Mouse (Mus musculus): Measurements from ENCODE around the gene Bri3. TPM values are rescaled to one million over a fixed set of nuclear protein-coding genes. Genes with fewer than 3 reads are reported as not detected.
A peak's percentile ranks its signal among the peaks of the same experiment; 100 is the strongest.

The Bri3 gene
- polyA plus RNA-seq, 1 experiment from 2014 or later: 136 TPM

DNA sequence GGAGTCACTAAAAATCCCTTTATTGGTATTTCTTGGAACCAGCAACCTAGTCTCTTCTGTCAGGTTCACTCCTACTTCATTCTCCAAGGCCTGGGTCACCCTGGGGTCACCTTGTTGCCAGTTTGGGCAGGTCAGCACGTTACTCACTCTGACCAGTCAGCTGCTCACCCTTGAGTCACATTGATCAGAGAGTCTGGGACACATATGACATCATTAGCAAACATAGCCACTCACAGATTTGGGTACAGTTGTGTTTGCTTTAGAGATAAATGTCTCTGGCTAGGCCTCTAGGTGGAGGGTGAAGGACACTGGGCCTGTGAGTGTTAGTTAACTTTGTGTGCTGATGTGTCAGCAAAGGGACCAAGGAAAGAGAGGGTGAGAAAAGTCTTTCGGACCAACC, 127.9 kb downstream of the Bri3 start:
- DNase-seq (ENCODE audit: low read depth, low spot score) (no peak), ATAC-seq (no peak)
- CTCF ChIA-PET: no interaction called here
- POLR2A ChIA-PET: no interaction called here
- in situ Hi-C loops (cut with MboI; ENCODE audit: low pct_unique_long_range_greater_than_20kb): no loop called here
- TF ChIP-seq CTCF (IDR thresholded peaks at IDR 0.05): no peak
- H3K27me3 ChIP-seq: no peaks in the 10 kb centered on the region

DNA sequence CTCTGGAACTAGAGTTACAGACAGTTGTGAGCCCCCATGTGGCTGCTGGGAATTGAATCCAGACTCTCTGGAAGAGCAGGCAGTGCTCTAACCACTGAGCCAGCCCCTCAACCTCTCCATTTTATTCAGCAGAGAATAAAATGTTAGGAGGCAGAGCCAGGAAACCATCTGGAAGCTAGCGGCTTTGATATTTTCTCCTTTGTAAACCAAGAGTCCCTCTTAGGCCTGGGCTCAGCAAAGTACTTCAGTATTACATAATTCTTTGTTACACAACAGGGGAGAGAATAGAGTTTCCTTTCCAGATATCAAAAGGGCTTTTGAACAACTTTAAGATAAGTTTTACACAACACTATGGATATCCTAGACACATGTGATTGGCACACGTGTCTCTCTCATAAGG, 128.6 kb downstream of the Bri3 start:
- ChIA-PET CTCF (no interaction called here), POLR2A (no interaction called here)

DNA sequence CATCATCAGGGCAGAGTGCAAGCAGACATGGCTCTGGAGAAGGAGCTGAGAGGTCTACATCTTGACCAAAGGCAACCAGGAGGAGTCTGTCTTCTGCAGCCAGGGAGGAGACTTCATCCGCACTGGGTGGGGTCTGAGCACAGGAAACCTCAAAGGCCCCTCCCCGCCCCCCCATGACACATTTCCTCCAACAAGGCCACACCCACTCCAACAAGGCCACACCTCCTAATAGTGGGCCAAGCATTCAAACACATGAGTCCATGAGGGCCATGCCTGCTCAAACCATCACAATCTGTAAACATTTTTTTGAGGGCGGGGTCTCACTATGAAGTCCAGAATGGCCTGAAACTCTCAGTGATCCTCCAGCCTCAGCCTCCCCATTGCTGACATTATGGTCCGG, 135.2 kb downstream of the Bri3 start:
- no peaks in the 10 kb centered on the region for H3K27me3 ChIP-seq
- no peak for TF ChIP-seq CTCF (IDR thresholded peaks at IDR 0.05)
- in situ Hi-C loops (cut with MboI; ENCODE audit: low pct_unique_long_range_greater_than_20kb): no loop called here
- ChIA-PET POLR2A (no interaction called here), CTCF (interaction anchor here (1.6 kb wide), 1 partner anchor 172 kb away, joined by 5 read pairs; no protein-coding TSS in a partner anchor)
- DNase-seq (ENCODE audit: low read depth, low spot score) (no peak), ATAC-seq (no peak)

More for the DNA sequence above, 128.6 kb downstream of the Bri3 start:
- DNase-seq (ENCODE audit: low read depth, low spot score) (no peak), ATAC-seq (no peak)
- TF ChIP-seq CTCF (IDR thresholded peaks at IDR 0.05): no peak
- in situ Hi-C loops (cut with MboI; ENCODE audit: low pct_unique_long_range_greater_than_20kb): no loop called here
- H3K27me3 ChIP-seq: no peaks in the 10 kb centered on the region

DNA sequence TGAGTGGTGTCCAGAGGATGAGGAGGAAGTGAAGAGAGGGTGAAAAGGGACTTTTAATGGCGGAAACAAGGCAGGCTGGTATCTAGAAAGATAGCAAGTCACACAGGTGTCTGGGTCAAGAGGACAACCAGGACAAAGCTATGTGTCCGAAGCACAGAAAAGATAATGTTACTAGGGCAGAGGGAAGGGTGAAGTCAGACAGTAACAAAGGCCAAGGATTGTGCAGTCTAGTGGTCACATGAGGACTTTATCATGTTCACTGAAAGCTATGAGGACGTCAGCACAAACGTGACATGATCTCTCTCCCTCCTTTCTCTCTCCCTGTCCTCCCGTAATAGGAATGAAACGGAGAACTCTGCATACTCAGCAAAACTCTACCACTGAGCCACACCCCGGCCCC, 136.5 kb downstream of the Bri3 start:
- H3K27me3 ChIP-seq: no peaks in the 10 kb centered on the region
- POLR2A ChIA-PET: no interaction called here
- DNase-seq (ENCODE audit: low read depth, low spot score) (no peak), ATAC-seq (no peak)
- no peak for TF ChIP-seq CTCF (IDR thresholded peaks at IDR 0.05)
- CTCF ChIA-PET: interaction anchor here (1.0 to 1.8 kb wide), 6 partner anchors 13 to 173 kb away, joined by 3 to 5 read pairs (median 4); no protein-coding TSS in a partner anchor
- in situ Hi-C loops (cut with MboI; ENCODE audit: low pct_unique_long_range_greater_than_20kb): no loop called here

DNA sequence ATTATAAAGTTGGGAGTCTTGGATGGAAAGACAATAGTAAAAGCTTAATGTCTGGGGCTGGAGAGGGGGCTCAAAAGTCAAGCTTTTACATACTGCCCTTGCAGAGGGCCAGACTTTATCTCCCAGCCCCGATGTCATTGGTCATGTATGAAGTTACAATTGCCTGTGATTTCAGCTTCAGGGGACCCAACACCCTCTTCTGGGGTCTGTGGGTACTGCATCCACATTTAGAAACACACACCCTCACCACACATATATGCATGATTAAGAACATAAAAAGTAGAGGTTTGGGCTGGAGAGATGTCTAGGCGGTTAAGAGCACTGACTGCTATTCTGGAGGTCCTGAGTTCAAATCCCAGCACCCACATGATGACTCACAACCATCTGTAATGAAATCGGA, 137.5 kb downstream of the Bri3 start:
- ChIA-PET CTCF (interaction anchor here (1.0 to 1.8 kb wide), 7 partner anchors 11 to 175 kb away, joined by 3 to 5 read pairs (median 3); no protein-coding TSS in a partner anchor), POLR2A (no interaction called here)
- no peak for DNase-seq (ENCODE audit: low read depth, low spot score)
- TF ChIP-seq CTCF (IDR thresholded peaks at IDR 0.05): peak; percentile 81
- ATAC-seq: peak; percentile 38
- in situ Hi-C loops (cut with MboI; ENCODE audit: low pct_unique_long_range_greater_than_20kb): no loop called here
- H3K27me3 ChIP-seq: no peaks in the 10 kb centered on the region

DNA sequence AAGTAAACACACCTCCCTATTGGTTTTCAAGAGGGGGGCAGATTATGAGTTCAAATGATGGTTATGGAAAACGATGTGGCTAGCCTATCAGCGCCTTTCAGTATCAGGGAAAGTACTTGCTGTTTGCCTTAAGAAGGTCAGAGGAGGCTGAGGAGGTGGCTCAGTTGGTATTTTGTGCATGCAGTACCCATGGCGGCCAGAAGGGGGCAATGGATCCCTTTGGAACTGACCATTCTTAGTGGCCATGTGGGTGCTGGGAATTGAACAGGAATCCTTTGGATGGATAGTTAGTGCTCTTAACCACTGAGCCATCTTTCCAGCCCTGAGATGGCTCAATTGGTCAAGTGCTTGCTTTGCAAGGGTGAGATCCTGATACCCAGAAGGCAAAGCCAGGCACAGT, 139.7 kb downstream of the Bri3 start:
- POLR2A ChIA-PET: no interaction called here

DNA sequence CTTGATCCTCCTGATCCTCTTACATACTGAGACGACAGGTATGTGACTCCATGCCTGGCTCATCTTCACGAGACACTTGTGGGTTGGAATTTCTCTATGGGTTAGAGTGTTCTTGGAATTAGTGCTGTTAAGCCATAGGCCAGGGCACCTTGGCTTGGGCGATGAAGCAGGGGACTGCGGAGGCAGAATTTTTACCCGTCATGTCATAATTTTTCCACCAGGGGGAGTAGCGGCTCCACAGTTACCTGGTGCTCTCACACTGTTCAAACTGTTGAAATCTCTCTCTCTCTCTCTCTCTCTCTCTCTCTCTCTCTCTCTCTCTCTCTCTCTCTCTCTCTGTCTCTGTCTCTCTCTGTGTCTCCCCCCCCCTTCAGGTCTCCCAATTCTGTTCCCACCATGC, 143.6 kb downstream of the Bri3 start:
- ChIA-PET POLR2A (no interaction called here), CTCF (no interaction called here)
- DNase-seq (ENCODE audit: low read depth, low spot score) (no peak), ATAC-seq (no peak)
- TF ChIP-seq CTCF (IDR thresholded peaks at IDR 0.05): peak; percentile 88
- H3K27me3 ChIP-seq: no peaks in the 10 kb centered on the region
- in situ Hi-C loops (cut with MboI; ENCODE audit: low pct_unique_long_range_greater_than_20kb): loop anchor here (5.0 kb wide), 1 partner anchor 349 kb away; no protein-coding TSS in a partner anchor

More for the DNA sequence above, 139.7 kb downstream of the Bri3 start:
- in situ Hi-C loops (cut with MboI; ENCODE audit: low pct_unique_long_range_greater_than_20kb): no loop called here
- ATAC-seq (no peak), DNase-seq (ENCODE audit: low read depth, low spot score) (no peak)
- H3K27me3 ChIP-seq: no peaks in the 10 kb centered on the region
- CTCF ChIA-PET: no interaction called here
- TF ChIP-seq CTCF (IDR thresholded peaks at IDR 0.05): peak; percentile 72

DNA sequence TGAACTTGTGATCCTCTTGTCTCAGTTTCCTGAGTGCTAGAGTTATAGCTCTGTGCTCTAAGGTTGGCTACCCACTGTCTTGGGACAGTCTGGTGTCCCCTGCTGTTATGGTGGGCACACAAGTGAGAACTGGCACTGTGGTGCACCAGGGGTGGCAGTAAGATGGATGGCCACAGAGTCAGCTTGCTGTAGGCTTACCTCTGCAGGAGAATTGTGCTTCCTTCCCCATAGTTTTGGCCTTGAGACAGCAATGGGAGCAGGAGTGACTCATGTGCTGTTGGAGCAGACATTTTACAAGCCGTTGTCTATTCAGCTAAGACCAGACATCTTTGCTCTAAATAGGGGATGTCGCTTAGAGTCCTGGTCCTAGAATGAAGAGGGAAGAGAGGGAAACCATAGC, 149.9 kb downstream of the Bri3 start:
- POLR2A ChIA-PET: no interaction called here
- ATAC-seq: no peak
- no peak for TF ChIP-seq CTCF (IDR thresholded peaks at IDR 0.05)
- in situ Hi-C loops (cut with MboI; ENCODE audit: low pct_unique_long_range_greater_than_20kb): no loop called here
- no peaks in the 10 kb centered on the region for H3K27me3 ChIP-seq
- CTCF ChIA-PET: no interaction called here
- DNase-seq (ENCODE audit: low read depth, low spot score): no peak

DNA sequence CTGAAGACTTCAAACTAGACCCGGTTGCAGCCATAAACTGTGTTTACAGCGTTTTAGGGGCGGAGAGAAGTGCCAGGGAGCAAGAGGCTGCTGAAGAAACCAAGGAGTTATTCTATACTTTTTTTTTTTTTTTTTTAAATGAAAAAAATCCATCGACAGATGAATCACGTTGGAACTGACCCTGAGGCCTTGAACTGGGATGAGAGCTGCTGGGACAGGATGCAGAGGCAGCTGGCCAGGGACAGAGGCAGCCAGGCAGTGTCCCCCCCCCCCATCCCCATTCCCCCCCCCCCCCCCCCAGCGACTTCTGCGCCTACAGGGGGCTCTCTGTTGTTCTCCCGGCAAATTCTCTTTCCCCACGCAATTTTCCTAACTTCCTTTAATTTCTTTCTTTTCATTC, 153.3 kb downstream of the Bri3 start:
- no peaks in the 10 kb centered on the region for H3K27me3 ChIP-seq
- DNase-seq (ENCODE audit: low read depth, low spot score) (no peak), ATAC-seq (no peak)
- ChIA-PET CTCF (no interaction called here), POLR2A (interaction anchor here (0.7 kb wide), 1 partner anchor 134 kb away, joined by 5 read pairs; no protein-coding TSS in a partner anchor)
- TF ChIP-seq CTCF (IDR thresholded peaks at IDR 0.05): no peak
- in situ Hi-C loops (cut with MboI; ENCODE audit: low pct_unique_long_range_greater_than_20kb): no loop called here

DNA sequence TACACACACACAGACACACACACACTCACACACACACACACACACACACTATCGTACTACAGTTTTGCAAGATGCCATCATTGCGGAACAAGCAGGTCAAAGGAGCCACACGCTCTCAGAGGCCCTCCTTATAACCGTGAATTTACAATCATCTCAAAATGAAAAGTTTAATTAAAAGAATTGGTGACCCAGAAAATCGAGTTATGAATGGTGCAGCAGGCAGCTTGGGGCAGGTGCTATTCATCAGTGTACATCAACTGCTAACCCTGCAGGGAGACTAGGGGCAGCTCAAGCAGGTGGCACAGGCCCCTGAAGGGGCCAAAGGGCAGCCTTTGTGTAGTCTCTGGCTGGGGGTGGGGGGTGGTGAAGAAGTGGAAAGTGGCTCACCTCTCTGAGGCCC, 156.6 kb downstream of the Bri3 start:
- ChIA-PET POLR2A (no interaction called here), CTCF (no interaction called here)
- H3K27me3 ChIP-seq: peaks cover 6% of the 10 kb centered on the region
- no peak for TF ChIP-seq CTCF (IDR thresholded peaks at IDR 0.05)
- DNase-seq (ENCODE audit: low read depth, low spot score): no peak
- no peak for ATAC-seq
- in situ Hi-C loops (cut with MboI; ENCODE audit: low pct_unique_long_range_greater_than_20kb): no loop called here

DNA sequence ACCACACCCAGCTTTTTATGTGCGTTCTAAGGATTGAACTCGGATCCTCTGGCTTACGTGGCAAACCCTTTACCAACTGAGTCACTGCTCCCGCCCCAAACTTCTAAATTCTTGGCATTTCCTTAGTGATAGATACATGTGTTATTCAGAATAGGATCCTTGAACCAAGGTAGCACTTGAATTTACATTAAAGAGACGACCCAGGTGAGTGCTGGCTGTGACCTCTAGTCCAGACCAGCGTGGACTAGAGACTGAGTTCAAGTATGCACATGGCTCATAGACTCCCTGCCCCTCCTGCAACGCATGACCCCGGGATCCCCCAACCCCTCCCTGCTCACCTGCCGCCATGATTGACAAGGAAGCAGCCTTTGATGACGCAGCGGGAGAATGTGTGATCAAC, 162.0 kb downstream of the Bri3 start:
- DNase-seq (ENCODE audit: low read depth, low spot score): no peak
- in situ Hi-C loops (cut with MboI; ENCODE audit: low pct_unique_long_range_greater_than_20kb): no loop called here
- ChIA-PET CTCF (no interaction called here), POLR2A (no interaction called here)
- H3K27me3 ChIP-seq: peaks cover 6% of the 10 kb centered on the region
- ATAC-seq: no peak
- TF ChIP-seq CTCF (IDR thresholded peaks at IDR 0.05): no peak

DNA sequence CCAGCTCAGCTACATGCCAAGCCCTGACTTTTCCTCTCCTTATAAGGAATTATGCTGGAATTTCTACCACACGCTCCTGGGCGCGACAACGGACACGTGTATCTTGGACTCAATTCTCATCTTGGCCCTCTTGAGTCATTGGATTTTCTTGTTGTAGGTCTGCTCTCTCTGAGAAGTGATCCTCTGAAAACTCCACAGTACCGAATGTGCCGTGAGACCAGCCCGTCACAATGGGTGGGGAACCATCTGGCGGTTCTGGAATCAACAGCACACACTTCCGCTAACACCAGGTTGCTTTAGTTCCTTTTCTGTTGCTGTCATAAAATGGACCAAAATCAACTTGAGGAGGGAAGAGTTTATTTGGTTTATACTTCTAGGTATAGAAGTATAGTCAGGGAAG, 166.4 kb downstream of the Bri3 start:
- TF ChIP-seq CTCF (IDR thresholded peaks at IDR 0.05): no peak
- DNase-seq (ENCODE audit: low read depth, low spot score): no peak
- CTCF ChIA-PET: no interaction called here

More for the DNA sequence above, 166.4 kb downstream of the Bri3 start:
- in situ Hi-C loops (cut with MboI; ENCODE audit: low pct_unique_long_range_greater_than_20kb): no loop called here
- ATAC-seq: no peak
- H3K27me3 ChIP-seq: peaks cover 3% of the 10 kb centered on the region
- POLR2A ChIA-PET: no interaction called here
